Mouse (Mus musculus) forebrain, embryonic 14.5 days (tissue): ENCODE measurements around the gene Nts. TPM values are rescaled to one million over a fixed set of nuclear protein-coding genes. Genes with fewer than 3 reads are reported as not detected.
"Not testable (repeated sequence)": the region's sequence is repeated elsewhere in the genome, so short reads cannot be mapped to it uniquely, and the experiment has no call there.

ENCODE experiments used
- ATAC-seq: fragments of 200-750 bp; cut with Nextera tagmentation; 2 replicates; pipeline ENCODE4 v1.8.0; 2017; ENCODE audit warnings: mild to moderate bottlenecking, moderate library complexity
- DNase-seq: peaks from one replicate; pipeline ENCODE4 v3.0.0-alpha.2; 2015; ENCODE audit warnings: low spot score
- H3K27ac ChIP-seq: fragments of 300-500 bp; sonication (generic); 2 replicates; pipeline ENCODE4 v1.5.1; 2014; ENCODE audit warnings: low read depth, mild to moderate bottlenecking, control low read depth, low read length, moderate library complexity
- H3K27me3 ChIP-seq: fragments of 300-500 bp; sonication (generic); replicated peaks from 2 replicates; pipeline ENCODE4 v1.6.1; 2014; ENCODE audit warnings: low read length, control low read depth, mixed read lengths; ENCODE audit not compliant: control insufficient read depth, insufficient read depth
- H3K36me3 ChIP-seq: fragments of 300-500 bp; sonication (generic); 2 replicates; pipeline ENCODE4 v1.6.1; 2014; ENCODE audit warnings: low read length, control low read depth; ENCODE audit not compliant: control insufficient read depth, insufficient read depth
- H3K4me1 ChIP-seq: fragments of 300-500 bp; sonication (generic); 2 replicates; pipeline ENCODE4 v1.6.1; 2014; ENCODE audit warnings: antibody characterized with exemption, low read length, control low read depth; ENCODE audit not compliant: control insufficient read depth, insufficient read depth
- H3K4me2 ChIP-seq: fragments of 300-500 bp; sonication (generic); 2 replicates; pipeline ENCODE4 v1.6.1; 2014; ENCODE audit warnings: mild to moderate bottlenecking, control low read depth, low read length
- H3K4me3 ChIP-seq: fragments of 300-500 bp; sonication (generic); 2 replicates; pipeline ENCODE4 v1.5.1; 2014; ENCODE audit warnings: low read depth, low read length, control low read depth
- H3K9ac ChIP-seq: fragments of 300-500 bp; sonication (generic); 2 replicates; pipeline ENCODE4 v1.6.1; 2014; ENCODE audit warnings: mild to moderate bottlenecking, low read length, control low read depth, moderate library complexity
- H3K9me3 ChIP-seq: fragments of 300-500 bp; sonication (generic); replicated peaks from 2 replicates; pipeline ENCODE4 v1.6.1; 2016; ENCODE audit warnings: low read length, control low read depth, mixed read lengths; ENCODE audit not compliant: control insufficient read depth
- WGBS: fragments of 180-500 bp; shearing (Covaris S2); extraction: QIAGEN DNeasy Blood & Tissue Kit; methylation state at CpG from one replicate; pipeline ENCODE4 v1.1.7; 2014; 5-methylcytosine and 5-hydroxymethylcytosine counted together
- polyA plus RNA-seq: library from polyadenylated mRNA; unstranded; fragments of >200 nt; fragmentation: Nextera tagmentation; extraction: Ambion mirVana; gene quantifications from 2 replicates; pipeline ENCODE4 v1.2.1, GENCODE M21; 2014

Nts gene
- polyA plus RNA-seq, 1 experiment from 2014 or later = 29.5 TPM

GRCm38 (mm10) chr10:102451756-102452155, 38.5 kb downstream of the Nts start:
- no peak overlapping the region for H3K27ac ChIP-seq
- H3K27me3 ChIP-seq = no peaks in the 10 kb centered on the region
- H3K9ac ChIP-seq = no peak overlapping the region
- no peaks in the 10 kb centered on the region for H3K9me3 ChIP-seq
- 10% methylated on average over 7 of the region's 7 CpGs for WGBS
- peak; percentile 50 for ATAC-seq
- DNase-seq = peak; percentile 69
- no peaks in the 10 kb centered on the region for H3K4me1 ChIP-seq
- H3K4me2 ChIP-seq = no peak overlapping the region
- H3K36me3 ChIP-seq = no peaks in the 10 kb centered on the region
- H3K4me3 ChIP-seq = no peak overlapping the region

DNA sequence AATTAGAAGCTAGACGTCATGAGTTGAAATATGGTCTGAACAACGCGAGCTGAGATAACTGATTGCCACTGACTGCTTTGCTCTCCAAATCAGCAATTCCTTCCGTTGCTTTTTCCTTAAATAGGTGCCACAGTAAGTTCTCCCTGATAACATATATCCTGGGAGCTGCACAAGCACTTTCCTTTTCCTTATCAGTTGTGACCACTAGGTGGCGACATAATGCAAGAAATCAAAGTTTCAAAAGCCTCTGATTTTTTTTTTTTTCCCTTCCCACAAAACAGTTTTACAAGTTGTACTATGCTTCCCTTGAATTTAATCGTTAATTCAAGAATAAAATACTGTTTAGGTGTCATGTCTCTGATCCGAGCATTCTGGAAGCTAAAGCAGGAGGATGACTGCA, 40.8 kb downstream of the Nts start:
- Histone ChIP-seq H3K27me3 (no peaks in the 10 kb centered on the region), H3K9ac (no peak overlapping the region), H3K4me2 (no peak overlapping the region), H3K9me3 (no peaks in the 10 kb centered on the region), H3K4me3 (no peak overlapping the region), H3K36me3 (no peaks in the 10 kb centered on the region), H3K4me1 (no peaks in the 10 kb centered on the region), H3K27ac (no peak overlapping the region)
- DNase-seq = peak; percentile 88
- peak; percentile 28; the same call in 1 of the 2 replicates for ATAC-seq
- WGBS = 5% methylated on average over 7 of the region's 7 CpGs

- H3K27ac ChIP-seq = no peak overlapping the region
- ATAC-seq = peak; percentile 79
- H3K4me3 ChIP-seq = no peak overlapping the region
- no peak overlapping the region for H3K9ac ChIP-seq
- DNase-seq = peak; percentile 60
- WGBS = 28% methylated on average over 2 of the region's 2 CpGs
- no peaks in the 10 kb centered on the region for H3K27me3 ChIP-seq
- no peaks in the 10 kb centered on the region for H3K36me3 ChIP-seq
- no peak overlapping the region for H3K4me2 ChIP-seq
- no peaks in the 10 kb centered on the region for H3K4me1 ChIP-seq
- H3K9me3 ChIP-seq = no peaks in the 10 kb centered on the region
Observed at GRCm38 (mm10) chr10:102444912-102445556, 45.3 kb downstream of the Nts start.

DNA sequence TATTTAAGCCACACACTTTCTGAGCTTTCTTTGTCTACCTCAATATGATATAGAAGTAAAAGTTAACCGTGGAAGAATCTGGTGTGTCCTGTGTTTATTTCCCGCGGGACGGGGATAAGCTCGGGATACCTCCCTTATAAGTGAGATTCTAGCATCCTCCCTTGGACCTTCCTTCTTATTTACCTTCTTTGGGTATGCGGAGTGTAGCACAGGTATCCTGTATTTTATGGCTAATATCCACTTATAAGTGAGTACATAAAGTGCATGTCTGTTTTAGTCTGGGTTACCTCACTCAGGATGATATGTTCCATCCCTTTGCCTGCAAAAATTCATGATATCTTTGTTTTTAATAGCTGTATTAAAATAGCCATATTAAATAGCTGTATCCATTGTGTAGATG, 54.8 kb downstream of the Nts start:
- not testable (repeated sequence) for H3K4me3 ChIP-seq, H3K9me3 ChIP-seq, DNase-seq, H3K9ac ChIP-seq, H3K4me1 ChIP-seq, H3K27ac ChIP-seq, H3K27me3 ChIP-seq, H3K36me3 ChIP-seq
- ATAC-seq = peak; percentile 44
- H3K4me2 ChIP-seq = peak overlapping the region; percentile 31; the same call in 1 of the 2 replicates
- WGBS = 41% methylated on average over 6 of the region's 6 CpGs

- H3K27ac ChIP-seq = not testable (repeated sequence)
- 3% methylated on average over 5 of the region's 7 CpGs for WGBS
- peak; percentile 37 for DNase-seq
Observed at GRCm38 (mm10) chr10:102435048-102435447, 55.2 kb downstream of the Nts start.

More at GRCm38 (mm10) chr10:102435048-102435447, 55.2 kb downstream of the Nts start:
- not testable (repeated sequence) for H3K36me3 ChIP-seq, H3K27me3 ChIP-seq, H3K9me3 ChIP-seq, H3K9ac ChIP-seq, H3K4me1 ChIP-seq, H3K4me3 ChIP-seq
- peak; percentile 80 for ATAC-seq
- peak overlapping the region; percentile 31; the same call in 1 of the 2 replicates for H3K4me2 ChIP-seq

Other genes starting within 250 kb of the Nts start
- gene Rassf9, start 21.7 kb upstream of the Nts start, polyA plus RNA-seq = 1.6 and 2.2 TPM in 2 replicates